Mouse (Mus musculus) forebrain, embryonic 13.5 days (tissue): ENCODE measurements around the gene Zfp956. TPM values are rescaled to one million over a fixed set of nuclear protein-coding genes. Genes with fewer than 3 reads are reported as not detected.

Experiments
- ATAC-seq: fragments of 200-750 bp; cut with Nextera tagmentation; 2 replicates; pipeline ENCODE4 v1.8.0; 2017
- H3K27ac ChIP-seq: fragments of 300-500 bp; sonication (generic); 2 replicates; pipeline ENCODE4 v1.5.1; 2015; ENCODE audit warnings: inconsistent platforms, mild to moderate bottlenecking, moderate library complexity
- H3K27me3 ChIP-seq: fragments of 300-500 bp; sonication (generic); 2 replicates; pipeline ENCODE4 v1.6.1; 2015; ENCODE audit warnings: mild to moderate bottlenecking, inconsistent platforms
- H3K36me3 ChIP-seq: fragments of 300-500 bp; sonication (generic); 2 replicates; pipeline ENCODE4 v1.6.1; 2015; ENCODE audit warnings: mild to moderate bottlenecking, inconsistent platforms; ENCODE audit not compliant: poor library complexity, severe bottlenecking
- H3K4me1 ChIP-seq: fragments of 300-500 bp; sonication (generic); 2 replicates; pipeline ENCODE4 v1.6.1; 2015; ENCODE audit warnings: inconsistent platforms
- H3K4me2 ChIP-seq: fragments of 300-500 bp; sonication (generic); 2 replicates; pipeline ENCODE4 v1.6.1; 2015; ENCODE audit warnings: inconsistent platforms, mild to moderate bottlenecking, moderate library complexity
- H3K4me3 ChIP-seq: fragments of 300-500 bp; sonication (generic); 2 replicates; pipeline ENCODE4 v1.5.1; 2015; ENCODE audit warnings: mild to moderate bottlenecking, inconsistent platforms
- H3K9ac ChIP-seq: fragments of 300-500 bp; sonication (generic); 2 replicates; pipeline ENCODE4 v1.6.1; 2015; ENCODE audit warnings: mild to moderate bottlenecking, inconsistent platforms
- H3K9me3 ChIP-seq: fragments of 300-500 bp; sonication (generic); replicated peaks from 2 replicates; pipeline ENCODE4 v1.6.1; 2016; ENCODE audit warnings: inconsistent platforms
- WGBS: fragments of 180-500 bp; shearing (Covaris S2); methylation state at CpG from one replicate; pipeline ENCODE4 v1.1.7; 2015; 5-methylcytosine and 5-hydroxymethylcytosine counted together
- polyA plus RNA-seq: library from polyadenylated mRNA; unstranded; fragments of >200 nt; fragmentation: Nextera tagmentation; extraction: Ambion mirVana; gene quantifications from 2 replicates; pipeline ENCODE4 v1.2.1, GENCODE M21; 2015

The Zfp956 gene
- polyA plus RNA-seq: 11.2 and 13.3 TPM in 2 replicates

DNA sequence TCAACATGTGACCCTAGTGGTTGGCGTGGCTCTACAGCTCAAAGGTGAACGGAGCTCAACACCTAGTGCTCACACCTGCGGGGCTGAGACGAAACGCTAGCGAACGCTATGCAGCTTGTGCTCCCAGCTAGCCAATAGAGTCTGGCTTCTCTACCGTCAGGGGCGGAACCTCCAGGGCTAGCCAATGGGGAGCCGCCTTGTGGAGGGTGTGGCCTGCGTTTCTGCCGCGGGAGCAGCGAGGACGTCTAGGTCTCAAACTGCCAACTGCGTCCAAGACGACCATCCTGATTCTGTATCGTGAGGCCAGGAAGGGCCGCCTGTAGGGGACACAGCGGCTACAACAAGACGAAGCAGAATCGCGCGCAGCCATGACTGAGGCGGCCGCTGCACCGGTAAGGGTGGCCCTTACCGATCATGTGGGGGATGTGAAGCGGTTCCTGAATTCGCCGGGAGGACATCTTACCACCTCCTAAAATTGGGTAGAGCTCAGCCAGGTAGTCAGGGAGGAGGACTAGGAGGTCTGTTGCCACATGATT lies at the start of gene Zfp956:
Gene Zfp956 (plus strand): TSS at position 200 of the 536 bp plus-strand sequence.
- Histone ChIP-seq H3K4me1 (peaks cover 18% of the 10 kb centered on the region), H3K36me3 (peaks cover 19% of the 10 kb centered on the region), H3K9ac (peak within 1 kb of the TSS; percentile 76), H3K4me2 (peak within 1 kb of the TSS; percentile 83), H3K9me3 (no peaks in the 10 kb centered on the region), H3K27ac (peak within 1 kb of the TSS; percentile 71), H3K4me3 (peak within 1 kb of the TSS; percentile 77), H3K27me3 (no peaks in the 10 kb centered on the region)
- peak; percentile 100 for ATAC-seq
- WGBS: under 1% methylated on average over 31 of the region's 31 CpGs

DNA sequence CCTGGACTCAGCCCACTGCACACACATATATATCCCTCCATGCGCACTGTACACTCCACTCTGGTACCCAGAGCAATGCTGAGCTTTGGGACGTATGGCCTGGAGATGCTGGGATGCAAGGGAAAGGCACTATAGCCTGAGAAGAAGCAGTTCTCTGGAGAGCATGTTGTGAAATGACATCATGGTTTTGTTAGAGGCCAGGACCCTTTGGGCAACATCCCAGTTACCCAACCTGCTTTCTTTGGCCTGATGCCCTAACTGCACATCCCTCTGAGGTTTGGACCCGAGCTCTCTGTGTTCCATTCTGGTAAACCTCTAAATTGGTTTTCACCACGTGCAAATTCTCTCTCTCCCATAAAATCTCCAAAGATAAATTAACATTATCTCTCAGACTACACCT lies 49.6 kb upstream of the Zfp956 start:
- Histone ChIP-seq H3K9ac (no peak overlapping the region), H3K4me1 (no peaks in the 10 kb centered on the region), H3K4me3 (no peak overlapping the region), H3K4me2 (no peak overlapping the region), H3K27me3 (peaks cover 15% of the 10 kb centered on the region; the same call in 1 of the 2 replicates), H3K27ac (no peak overlapping the region), H3K36me3 (peaks cover 97% of the 10 kb centered on the region), H3K9me3 (no peaks in the 10 kb centered on the region)
- no peak for ATAC-seq
- 84% methylated on average over 4 of the region's 4 CpGs for WGBS

DNA sequence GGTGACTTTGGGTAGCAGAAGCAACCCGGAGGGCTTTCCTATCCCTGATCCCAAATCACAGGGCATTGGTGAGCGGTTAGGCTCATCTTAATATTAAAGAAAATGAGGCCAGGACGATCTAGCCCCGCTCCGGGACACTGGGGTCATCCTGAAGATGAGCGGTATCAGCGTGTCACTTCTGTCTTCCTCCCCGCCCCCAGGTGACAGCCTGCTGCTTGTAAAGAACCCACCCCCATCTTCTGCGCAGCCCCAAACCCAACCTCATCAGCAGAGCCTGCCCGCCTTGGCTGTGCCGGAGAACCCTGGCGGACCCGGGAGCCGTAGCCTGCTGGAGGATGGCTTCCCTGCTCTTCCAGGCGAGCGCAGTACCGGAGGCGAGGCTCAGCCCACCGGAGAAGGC lies 48.8 kb upstream of the Zfp956 start:
- peaks cover 90% of the 10 kb centered on the region for H3K36me3 ChIP-seq
- H3K9ac ChIP-seq: no peak overlapping the region
- no peak for ATAC-seq

GRCm38 (mm10) chr6:47904917-47905695 lies 48.1 kb upstream of the Zfp956 start:
- Histone ChIP-seq H3K4me1 (no peaks in the 10 kb centered on the region), H3K4me2 (no peak overlapping the region), H3K27ac (no peak overlapping the region), H3K36me3 (peaks cover 84% of the 10 kb centered on the region), H3K9me3 (no peaks in the 10 kb centered on the region), H3K27me3 (peaks cover 15% of the 10 kb centered on the region; the same call in 1 of the 2 replicates), H3K4me3 (no peak overlapping the region), H3K9ac (no peak overlapping the region)
- ATAC-seq: no peak
- WGBS: 49% methylated on average over 44 of the region's 44 CpGs

More for the DNA sequence above, 48.8 kb upstream of the Zfp956 start:
- Histone ChIP-seq H3K9me3 (no peaks in the 10 kb centered on the region), H3K27ac (no peak overlapping the region), H3K4me3 (no peak overlapping the region), H3K27me3 (peaks cover 15% of the 10 kb centered on the region; the same call in 1 of the 2 replicates), H3K4me2 (no peak overlapping the region), H3K4me1 (no peaks in the 10 kb centered on the region)
- 36% methylated on average over 19 of the region's 19 CpGs for WGBS

GRCm38 (mm10) chr6:47906326-47906725 lies 46.9 kb upstream of the Zfp956 start:
- no peak for ATAC-seq
- H3K9ac ChIP-seq: no peak overlapping the region
- H3K27ac ChIP-seq: no peak overlapping the region
- H3K27me3 ChIP-seq: peaks cover 15% of the 10 kb centered on the region; the same call in 1 of the 2 replicates
- WGBS: 97% methylated on average over 5 of the region's 5 CpGs
- no peaks in the 10 kb centered on the region for H3K9me3 ChIP-seq
- H3K36me3 ChIP-seq: peaks cover 73% of the 10 kb centered on the region
- no peaks in the 10 kb centered on the region for H3K4me1 ChIP-seq
- H3K4me3 ChIP-seq: no peak overlapping the region
- no peak overlapping the region for H3K4me2 ChIP-seq

DNA sequence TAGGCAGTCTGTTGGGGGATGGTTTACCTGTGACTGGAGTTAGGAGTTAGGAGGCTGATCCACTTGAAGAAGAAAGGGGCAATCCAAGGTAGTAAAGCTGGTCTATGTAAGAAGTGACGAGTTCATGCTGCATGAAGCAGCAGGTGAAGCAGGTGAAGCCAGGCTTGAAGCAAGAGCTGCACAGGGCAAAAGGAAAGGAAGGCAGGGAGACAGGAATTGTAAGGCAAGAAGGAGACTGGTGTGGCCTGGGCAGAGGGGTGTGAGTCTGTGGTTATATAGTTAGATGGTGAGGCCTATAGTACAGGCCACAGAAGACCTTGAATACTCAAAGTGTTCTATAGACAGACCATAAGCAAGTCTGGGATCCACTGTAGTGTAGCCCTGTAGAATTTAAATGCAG lies 44.2 kb upstream of the Zfp956 start:
- Histone ChIP-seq H3K36me3 (peaks cover 46% of the 10 kb centered on the region), H3K4me3 (no peak overlapping the region), H3K4me1 (no peaks in the 10 kb centered on the region), H3K27me3 (0 out of 2 replicates have a peak, but pooled peaks cover 3% of the 10 kb centered on the region), H3K27ac (no peak overlapping the region), H3K9me3 (no peaks in the 10 kb centered on the region), H3K9ac (no peak overlapping the region), H3K4me2 (no peak overlapping the region)
- WGBS: 94% methylated on average over 1 of the region's 1 CpGs
- no peak for ATAC-seq

DNA sequence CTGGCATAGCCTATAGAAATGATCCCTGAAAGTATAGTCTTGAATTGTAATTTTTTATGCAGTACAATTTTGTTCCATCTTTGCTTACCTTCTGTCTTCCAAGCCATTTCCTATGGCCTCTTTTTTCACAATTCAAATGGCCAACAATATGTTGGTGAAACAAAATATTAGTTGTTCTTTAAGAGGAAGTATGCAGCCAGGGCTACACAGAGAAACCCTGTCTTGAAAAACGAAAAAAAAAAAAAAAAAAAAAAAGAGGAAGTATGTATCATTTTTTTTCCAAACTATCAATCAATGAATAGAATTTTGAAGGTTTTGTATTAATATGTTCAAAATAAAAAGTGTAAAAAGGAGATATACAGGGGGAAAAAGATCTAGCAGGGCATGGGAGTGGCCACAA lies 41.5 kb upstream of the Zfp956 start:
- Histone ChIP-seq H3K36me3 (peaks cover 19% of the 10 kb centered on the region), H3K4me3 (no peak overlapping the region), H3K4me1 (no peaks in the 10 kb centered on the region), H3K9ac (no peak overlapping the region), H3K9me3 (no peaks in the 10 kb centered on the region), H3K27me3 (no peaks in the 10 kb centered on the region), H3K27ac (no peak overlapping the region), H3K4me2 (no peak overlapping the region)
- ATAC-seq: no peak
- WGBS: 59% methylated on average over 1 of the region's 1 CpGs

GRCm38 (mm10) chr6:47912991-47913390 lies 40.2 kb upstream of the Zfp956 start:
- peaks cover 7% of the 10 kb centered on the region; the same call in 1 of the 2 replicates for H3K36me3 ChIP-seq
- ATAC-seq: no peak

DNA sequence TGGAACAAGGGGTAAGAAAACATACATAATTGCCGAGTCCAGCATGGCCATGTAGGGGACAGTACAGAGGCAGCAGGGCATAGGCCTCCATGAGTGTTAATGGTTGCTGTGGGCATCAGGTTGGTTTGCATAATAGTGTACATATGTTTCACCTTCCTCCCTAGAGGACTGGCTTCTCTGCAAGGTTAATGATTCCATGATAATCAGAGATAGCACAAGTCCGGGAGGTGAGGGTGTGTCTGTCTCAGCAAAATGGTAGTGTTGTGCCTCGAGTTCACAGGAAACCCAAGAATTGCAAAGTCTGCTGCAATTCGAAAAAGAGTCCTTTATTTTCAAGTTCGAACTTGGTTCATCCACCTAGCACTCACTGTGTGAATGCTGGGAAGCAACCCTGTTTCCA lies 36.1 kb upstream of the Zfp956 start:
- H3K27me3 ChIP-seq: no peaks in the 10 kb centered on the region
- H3K9me3 ChIP-seq: no peaks in the 10 kb centered on the region
- no peak overlapping the region for H3K9ac ChIP-seq
- no peaks in the 10 kb centered on the region for H3K36me3 ChIP-seq
- no peak for ATAC-seq
- H3K4me2 ChIP-seq: no peak overlapping the region
- peaks cover 15% of the 10 kb centered on the region for H3K4me1 ChIP-seq
- no peak overlapping the region for H3K27ac ChIP-seq
- H3K4me3 ChIP-seq: no peak overlapping the region
- 84% methylated on average over 5 of the region's 5 CpGs for WGBS

More at GRCm38 (mm10) chr6:47912991-47913390, 40.2 kb upstream of the Zfp956 start:
- Histone ChIP-seq H3K9me3 (no peaks in the 10 kb centered on the region), H3K27ac (no peak overlapping the region), H3K9ac (no peak overlapping the region), H3K4me1 (no peaks in the 10 kb centered on the region), H3K4me3 (no peak overlapping the region), H3K27me3 (no peaks in the 10 kb centered on the region), H3K4me2 (no peak overlapping the region)
- 65% methylated on average over 3 of the region's 3 CpGs for WGBS

- no peak overlapping the region for H3K4me3 ChIP-seq
- H3K36me3 ChIP-seq: no peaks in the 10 kb centered on the region
- H3K4me1 ChIP-seq: peaks cover 19% of the 10 kb centered on the region
- 80% methylated on average over 3 of the region's 3 CpGs for WGBS
- no peak for ATAC-seq
- H3K27me3 ChIP-seq: no peaks in the 10 kb centered on the region
- no peak overlapping the region for H3K4me2 ChIP-seq
- H3K27ac ChIP-seq: no peak overlapping the region
- H3K9me3 ChIP-seq: no peaks in the 10 kb centered on the region
- H3K9ac ChIP-seq: no peak overlapping the region
Observed at GRCm38 (mm10) chr6:47918768-47919274, 34.4 kb upstream of the Zfp956 start.

- Histone ChIP-seq H3K4me1 (peaks cover 19% of the 10 kb centered on the region), H3K27me3 (no peaks in the 10 kb centered on the region), H3K27ac (peak overlapping the region; percentile 97), H3K9ac (peak overlapping the region; percentile 86; the same call in 1 of the 2 replicates), H3K36me3 (no peaks in the 10 kb centered on the region), H3K4me3 (peak overlapping the region; percentile 83), H3K9me3 (no peaks in the 10 kb centered on the region), H3K4me2 (peak overlapping the region; percentile 79)
- peak; percentile 11; the same call in 1 of the 2 replicates for ATAC-seq
- 24% methylated on average over 11 of the region's 11 CpGs for WGBS
Observed at GRCm38 (mm10) chr6:47919646-47920446, 33.3 kb upstream of the Zfp956 start.
